Mouse (Mus musculus): ENCODE data around the gene Fga. TPM values are rescaled to one million over a fixed set of nuclear protein-coding genes. Genes with fewer than 3 reads are reported as not detected.

Fga gene
- polyA plus RNA-seq, 1 experiment from 2014 or later = 1,544 TPM

DNA sequence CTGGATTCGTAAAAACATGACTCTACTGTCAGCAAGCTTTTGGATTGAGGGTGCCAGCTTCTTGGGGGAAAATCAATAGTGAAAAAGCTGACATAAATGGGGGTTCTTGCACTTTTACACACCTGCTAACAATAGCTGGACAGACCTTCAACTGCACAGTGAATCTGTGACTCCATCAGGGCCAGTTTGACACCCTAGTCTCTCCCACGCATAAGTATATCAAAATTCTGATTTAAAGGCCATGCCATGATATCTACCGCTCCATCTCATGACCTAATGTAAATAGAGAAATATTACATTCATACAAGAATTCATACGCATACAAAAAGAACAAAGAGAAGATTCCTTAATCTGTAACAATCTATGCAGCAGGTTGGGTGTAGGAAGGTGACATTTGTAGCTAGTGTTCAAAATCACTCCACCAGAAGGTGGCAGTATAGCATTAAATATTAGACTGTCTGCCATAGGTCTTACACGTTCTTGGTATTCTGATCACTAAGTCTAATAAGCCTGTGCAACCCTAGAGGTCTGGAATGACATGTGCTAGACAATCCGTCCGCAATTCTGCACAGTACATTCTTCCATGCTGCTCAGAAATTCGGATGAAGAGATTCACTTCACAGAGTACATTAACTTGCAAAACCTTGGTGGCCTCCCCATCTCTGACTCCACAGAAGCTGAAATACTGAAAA is 27.0 kb upstream of the Fga start:
- Histone ChIP-seq H3K9ac (ENCODE audit: low read depth, low read length) (no peak overlapping the region), H3K36me3 (ENCODE audit: control insufficient read depth, insufficient read depth) (no peaks in the 10 kb centered on the region), H3K27me3 (ENCODE audit: control insufficient read depth, insufficient read depth, low read depth, low read length) (peaks cover 3% of the 10 kb centered on the region; the same call in 1 of the 2 replicates), H3K4me2 (ENCODE audit: low read depth, low read length) (no peak overlapping the region), H3K4me3 (ENCODE audit: low read depth, low read length) (no peak overlapping the region), H3K27ac (ENCODE audit: low read length) (no peak overlapping the region), H3K9me3 (replicated peaks; ENCODE audit: control insufficient read depth, low read length) (no peaks in the 10 kb centered on the region), H3K4me1 (ENCODE audit: control insufficient read depth, low read depth, low read length) (no peaks in the 10 kb centered on the region; the same call in 1 of the 2 replicates)
- WGBS (ENCODE audit: insufficient replicate concordance) = 26% methylated on average over 8 of the region's 8 CpGs
- ATAC-seq (ENCODE audit: low read depth) = 0 out of 2 replicates have a peak, but pooled peaks have one; percentile 12

DNA sequence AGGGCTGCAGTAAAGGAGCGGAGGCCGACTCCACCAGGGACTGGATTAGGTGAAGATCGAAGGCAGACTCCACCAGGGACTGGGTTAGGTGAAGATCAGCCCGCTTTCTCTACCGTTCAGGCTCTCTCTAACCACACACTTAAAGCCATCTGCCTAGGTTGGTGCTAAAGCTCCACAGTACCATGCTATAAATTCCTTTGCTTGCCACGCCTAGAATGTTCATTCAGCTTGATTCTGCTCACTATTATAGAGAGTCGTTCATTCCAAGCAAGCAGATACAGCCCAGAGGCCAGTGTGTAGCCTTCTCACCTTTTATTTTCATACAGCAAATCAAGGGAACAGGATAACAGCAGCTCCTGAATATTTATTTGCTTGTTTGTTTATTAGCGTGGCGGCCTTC is 25.9 kb upstream of the Fga start:
- WGBS (ENCODE audit: insufficient replicate concordance) = 67% methylated on average over 9 of the region's 9 CpGs

DNA sequence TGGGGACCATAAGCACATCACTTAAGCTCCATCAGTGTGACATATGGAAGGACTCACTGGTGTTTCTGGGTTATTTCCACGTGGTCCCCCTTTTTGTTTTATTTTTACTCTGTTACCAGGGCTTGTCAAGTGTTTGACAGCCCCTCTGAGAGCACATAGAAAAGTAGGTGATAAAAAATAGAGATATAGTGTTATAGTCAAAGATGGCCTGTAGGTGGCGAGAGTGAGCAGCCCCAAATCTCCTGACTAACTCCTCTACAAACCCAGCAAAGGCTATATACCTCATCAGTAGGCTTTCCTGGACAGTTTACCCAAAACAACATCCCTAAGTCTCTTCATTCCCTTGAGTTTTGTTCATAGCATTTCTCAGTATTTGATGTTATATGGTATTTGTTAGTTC is 23.7 kb upstream of the Fga start:
- no peaks in the 10 kb centered on the region; the same call in 1 of the 2 replicates for H3K4me1 ChIP-seq (ENCODE audit: control insufficient read depth, low read depth, low read length)
- H3K4me3 ChIP-seq (ENCODE audit: low read depth, low read length) = no peak overlapping the region
- no peaks in the 10 kb centered on the region for H3K27me3 ChIP-seq (ENCODE audit: control insufficient read depth, insufficient read depth, low read depth, low read length)
- no peaks in the 10 kb centered on the region for H3K36me3 ChIP-seq (ENCODE audit: control insufficient read depth, insufficient read depth)
- no peak overlapping the region; the same call in 1 of the 2 replicates for H3K27ac ChIP-seq (ENCODE audit: low read length)
- H3K4me2 ChIP-seq (ENCODE audit: low read depth, low read length) = no peak overlapping the region
- ATAC-seq (ENCODE audit: low read depth) = no peak
- 0% methylated on average over 2 of the region's 2 CpGs for WGBS (ENCODE audit: insufficient replicate concordance)
- H3K9ac ChIP-seq (ENCODE audit: low read depth, low read length) = no peak overlapping the region
- H3K9me3 ChIP-seq (replicated peaks; ENCODE audit: control insufficient read depth, low read length) = no peaks in the 10 kb centered on the region

More for the DNA sequence above, 25.9 kb upstream of the Fga start:
- Histone ChIP-seq H3K4me1 (ENCODE audit: control insufficient read depth, low read depth, low read length) (no peaks in the 10 kb centered on the region; the same call in 1 of the 2 replicates), H3K4me3 (ENCODE audit: low read depth, low read length) (no peak overlapping the region), H3K9me3 (replicated peaks; ENCODE audit: control insufficient read depth, low read length) (no peaks in the 10 kb centered on the region), H3K9ac (ENCODE audit: low read depth, low read length) (no peak overlapping the region), H3K27ac (ENCODE audit: low read length) (no peak overlapping the region), H3K27me3 (ENCODE audit: control insufficient read depth, insufficient read depth, low read depth, low read length) (peaks cover 2% of the 10 kb centered on the region; the same call in 1 of the 2 replicates), H3K36me3 (ENCODE audit: control insufficient read depth, insufficient read depth) (no peaks in the 10 kb centered on the region), H3K4me2 (ENCODE audit: low read depth, low read length) (no peak overlapping the region)
- no peak for ATAC-seq (ENCODE audit: low read depth)

DNA sequence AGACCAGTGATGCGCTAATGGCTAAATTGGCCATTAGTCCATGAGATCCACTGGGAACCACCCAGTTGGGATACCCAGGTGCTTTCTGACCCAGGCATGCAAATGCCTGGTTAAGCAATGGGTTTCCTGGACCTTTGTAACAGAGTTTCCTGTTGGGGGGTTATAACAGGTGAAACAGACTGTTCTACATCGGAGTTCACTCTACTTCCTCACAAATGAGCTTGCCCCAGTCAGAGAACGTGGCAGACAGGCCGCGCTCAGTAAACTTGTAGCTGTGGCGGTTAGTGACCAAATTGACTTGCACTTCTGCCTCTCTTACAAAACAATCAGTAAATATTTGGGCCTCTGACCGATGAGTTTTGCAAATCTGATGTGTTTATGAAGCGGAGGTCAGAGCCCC is 22.8 kb upstream of the Fga start:
- ATAC-seq (ENCODE audit: low read depth) = peak; percentile 61
- 66% methylated on average over 8 of the region's 8 CpGs for WGBS (ENCODE audit: insufficient replicate concordance)
- peak overlapping the region; percentile 80 for H3K27ac ChIP-seq (ENCODE audit: low read length)
- H3K4me2 ChIP-seq (ENCODE audit: low read depth, low read length) = no peak overlapping the region
- H3K4me3 ChIP-seq (ENCODE audit: low read depth, low read length) = no peak overlapping the region
- H3K36me3 ChIP-seq (ENCODE audit: control insufficient read depth, insufficient read depth) = no peaks in the 10 kb centered on the region
- no peaks in the 10 kb centered on the region for H3K27me3 ChIP-seq (ENCODE audit: control insufficient read depth, insufficient read depth, low read depth, low read length)
- H3K4me1 ChIP-seq (ENCODE audit: control insufficient read depth, low read depth, low read length) = no peaks in the 10 kb centered on the region; the same call in 1 of the 2 replicates
- H3K9me3 ChIP-seq (replicated peaks; ENCODE audit: control insufficient read depth, low read length) = no peaks in the 10 kb centered on the region
- H3K9ac ChIP-seq (ENCODE audit: low read depth, low read length) = no peak overlapping the region

DNA sequence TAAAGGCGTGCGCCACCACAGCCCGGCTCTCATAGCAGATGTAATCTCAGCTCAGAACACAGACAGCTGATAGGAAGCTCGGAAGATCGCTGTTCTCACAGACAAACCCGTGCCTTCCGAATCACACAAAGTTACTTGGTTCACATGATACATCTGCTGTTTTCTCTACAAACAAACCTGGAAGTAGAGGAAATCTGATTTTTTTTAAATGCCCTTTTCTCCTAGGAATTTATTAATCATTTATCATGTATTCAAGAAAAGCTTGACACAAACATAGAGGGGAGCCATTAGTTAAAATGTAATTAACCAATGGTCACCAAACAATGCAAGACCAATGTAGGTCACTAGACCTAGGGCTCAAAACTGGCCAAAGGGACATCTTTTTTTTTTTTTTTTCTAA is 21.1 kb upstream of the Fga start:
- no peaks in the 10 kb centered on the region; the same call in 1 of the 2 replicates for H3K4me1 ChIP-seq (ENCODE audit: control insufficient read depth, low read depth, low read length)
- H3K9me3 ChIP-seq (replicated peaks; ENCODE audit: control insufficient read depth, low read length) = no peaks in the 10 kb centered on the region
- no peak overlapping the region for H3K4me2 ChIP-seq (ENCODE audit: low read depth, low read length)
- H3K36me3 ChIP-seq (ENCODE audit: control insufficient read depth, insufficient read depth) = no peaks in the 10 kb centered on the region
- no peak for ATAC-seq (ENCODE audit: low read depth)
- no peak overlapping the region for H3K27ac ChIP-seq (ENCODE audit: low read length)
- no peak overlapping the region for H3K9ac ChIP-seq (ENCODE audit: low read depth, low read length)
- H3K4me3 ChIP-seq (ENCODE audit: low read depth, low read length) = no peak overlapping the region
- WGBS (ENCODE audit: insufficient replicate concordance) = 69% methylated on average over 7 of the region's 7 CpGs
- no peaks in the 10 kb centered on the region for H3K27me3 ChIP-seq (ENCODE audit: control insufficient read depth, insufficient read depth, low read depth, low read length)

DNA sequence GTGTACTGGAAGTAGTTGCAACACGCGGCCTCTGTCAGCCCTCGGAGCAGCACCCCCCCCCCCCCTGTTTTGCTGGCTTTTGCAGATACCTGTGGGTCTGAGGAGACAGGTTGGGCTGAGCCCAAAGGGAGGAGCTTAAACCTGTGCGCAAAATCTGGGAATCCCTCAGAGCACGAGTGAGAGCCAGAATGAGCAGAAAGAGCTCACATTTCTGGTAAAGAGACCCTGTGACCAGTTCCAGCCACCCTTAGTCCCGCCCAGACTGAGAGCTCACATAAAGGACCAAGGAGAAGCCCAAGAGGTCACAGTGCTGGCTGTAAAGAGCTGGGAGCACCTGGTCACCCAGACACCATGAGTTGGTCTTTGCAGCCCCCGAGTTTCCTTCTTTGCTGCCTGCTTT is 18.3 kb upstream of the Fga start, which contains the start of gene Fgg:
Gene Fgg (plus strand): TSS at position 168 of the 400 bp plus-strand sequence.
- Histone ChIP-seq H3K27me3 (ENCODE audit: control insufficient read depth, insufficient read depth, low read depth, low read length) (no peaks in the 10 kb centered on the region), H3K27ac (ENCODE audit: low read length) (peak within 1 kb of the TSS; percentile 60), H3K4me1 (ENCODE audit: control insufficient read depth, low read depth, low read length) (no peaks in the 10 kb centered on the region), H3K9ac (ENCODE audit: low read depth, low read length) (0 out of 2 replicates have a peak within 1 kb of the TSS, but pooled peaks have one; percentile 19), H3K4me2 (ENCODE audit: low read depth, low read length) (0 out of 2 replicates have a peak within 1 kb of the TSS, but pooled peaks have one; percentile 3), H3K4me3 (ENCODE audit: low read depth, low read length) (peak within 1 kb of the TSS; percentile 44), H3K36me3 (ENCODE audit: control insufficient read depth, insufficient read depth) (no peaks in the 10 kb centered on the region), H3K9me3 (replicated peaks; ENCODE audit: control insufficient read depth, low read length) (no peaks in the 10 kb centered on the region)
- WGBS (ENCODE audit: insufficient replicate concordance) = 29% methylated on average over 7 of the region's 7 CpGs
- ATAC-seq (ENCODE audit: low read depth) = peak; percentile 83

DNA sequence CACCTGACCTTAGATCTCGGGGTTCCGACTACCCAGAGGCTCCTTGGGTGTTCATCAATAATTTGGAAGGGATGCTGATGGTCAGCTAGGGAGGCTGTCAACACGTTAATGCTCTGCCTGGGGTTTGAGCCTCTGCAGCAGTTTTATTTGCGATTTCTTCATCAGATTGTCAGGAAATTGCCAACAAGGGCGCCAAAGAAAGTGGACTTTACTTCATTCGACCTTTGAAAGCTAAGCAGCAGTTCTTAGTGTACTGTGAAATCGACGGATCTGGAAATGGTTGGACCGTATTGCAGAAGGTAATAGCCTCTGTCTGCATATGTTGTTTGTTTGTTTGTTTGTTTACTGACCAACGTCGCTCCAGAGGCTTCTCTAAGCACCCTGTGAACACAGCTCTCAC is 15.6 kb upstream of the Fga start:
- ATAC-seq (ENCODE audit: low read depth) = no peak
- H3K9me3 ChIP-seq (replicated peaks; ENCODE audit: control insufficient read depth, low read length) = no peaks in the 10 kb centered on the region
- 50% methylated on average over 11 of the region's 11 CpGs for WGBS (ENCODE audit: insufficient replicate concordance)
- no peaks in the 10 kb centered on the region for H3K36me3 ChIP-seq (ENCODE audit: control insufficient read depth, insufficient read depth)
- H3K27ac ChIP-seq (ENCODE audit: low read length) = no peak overlapping the region
- H3K4me2 ChIP-seq (ENCODE audit: low read depth, low read length) = peak overlapping the region; percentile 40
- no peaks in the 10 kb centered on the region for H3K4me1 ChIP-seq (ENCODE audit: control insufficient read depth, low read depth, low read length)
- no peaks in the 10 kb centered on the region for H3K27me3 ChIP-seq (ENCODE audit: control insufficient read depth, insufficient read depth, low read depth, low read length)
- peak overlapping the region; percentile 44 for H3K4me3 ChIP-seq (ENCODE audit: low read depth, low read length)
- H3K9ac ChIP-seq (ENCODE audit: low read depth, low read length) = no peak overlapping the region

DNA sequence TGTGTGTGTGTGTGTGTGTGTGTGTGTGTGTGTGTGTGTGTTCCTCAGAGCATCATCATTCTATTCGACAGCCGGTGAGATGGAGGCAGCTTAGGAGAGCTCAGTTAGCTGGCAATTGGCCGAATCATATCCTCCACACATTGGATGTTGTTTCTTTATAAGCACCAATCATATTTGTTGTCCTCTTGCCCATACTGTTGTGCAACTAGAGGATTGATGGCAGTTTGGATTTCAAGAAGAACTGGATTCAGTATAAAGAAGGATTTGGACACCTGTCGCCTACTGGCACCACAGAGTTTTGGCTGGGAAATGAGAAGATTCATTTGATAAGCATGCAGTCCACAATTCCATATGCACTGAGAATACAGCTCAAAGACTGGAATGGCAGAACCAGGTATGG is 14.7 kb upstream of the Fga start:
- 60% methylated on average over 4 of the region's 4 CpGs for WGBS (ENCODE audit: insufficient replicate concordance)
- H3K27ac ChIP-seq (ENCODE audit: low read length) = no peak overlapping the region
- H3K9me3 ChIP-seq (replicated peaks; ENCODE audit: control insufficient read depth, low read length) = no peaks in the 10 kb centered on the region
- H3K36me3 ChIP-seq (ENCODE audit: control insufficient read depth, insufficient read depth) = no peaks in the 10 kb centered on the region
- peak overlapping the region; percentile 44; the same call in 1 of the 2 replicates for H3K4me3 ChIP-seq (ENCODE audit: low read depth, low read length)
- no peaks in the 10 kb centered on the region for H3K4me1 ChIP-seq (ENCODE audit: control insufficient read depth, low read depth, low read length)
- peak overlapping the region; percentile 40 for H3K4me2 ChIP-seq (ENCODE audit: low read depth, low read length)
- H3K9ac ChIP-seq (ENCODE audit: low read depth, low read length) = no peak overlapping the region
- no peak for ATAC-seq (ENCODE audit: low read depth)
- H3K27me3 ChIP-seq (ENCODE audit: control insufficient read depth, insufficient read depth, low read depth, low read length) = no peaks in the 10 kb centered on the region

DNA sequence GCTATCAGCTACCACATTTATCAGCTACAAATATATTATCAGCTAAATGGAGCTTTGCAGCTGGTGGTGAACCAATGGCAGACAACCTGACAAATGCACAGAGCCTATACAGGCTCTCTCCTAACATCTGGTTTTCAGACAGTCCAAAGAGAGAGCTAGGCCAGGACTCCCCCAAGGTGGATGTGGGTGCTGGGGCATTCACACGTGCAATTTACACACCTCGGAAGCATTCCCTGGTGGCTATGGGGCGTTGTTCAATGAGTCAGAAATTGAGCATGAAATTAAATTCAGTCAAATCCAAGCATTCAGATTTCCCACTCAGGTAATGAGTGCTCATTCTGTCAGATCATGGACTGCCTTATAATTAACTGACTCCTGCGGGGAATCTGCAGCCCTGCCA is 14.3 kb upstream of the Fga start:
- no peaks in the 10 kb centered on the region for H3K36me3 ChIP-seq (ENCODE audit: control insufficient read depth, insufficient read depth)

More for the DNA sequence above, 14.3 kb upstream of the Fga start:
- no peak overlapping the region for H3K27ac ChIP-seq (ENCODE audit: low read length)
- no peaks in the 10 kb centered on the region for H3K9me3 ChIP-seq (replicated peaks; ENCODE audit: control insufficient read depth, low read length)
- WGBS (ENCODE audit: insufficient replicate concordance) = 59% methylated on average over 4 of the region's 4 CpGs
- peak overlapping the region; percentile 44 for H3K4me3 ChIP-seq (ENCODE audit: low read depth, low read length)
- H3K4me1 ChIP-seq (ENCODE audit: control insufficient read depth, low read depth, low read length) = no peaks in the 10 kb centered on the region
- no peak overlapping the region for H3K9ac ChIP-seq (ENCODE audit: low read depth, low read length)
- ATAC-seq (ENCODE audit: low read depth) = no peak
- no peaks in the 10 kb centered on the region for H3K27me3 ChIP-seq (ENCODE audit: control insufficient read depth, insufficient read depth, low read depth, low read length)
- peak overlapping the region; percentile 40 for H3K4me2 ChIP-seq (ENCODE audit: low read depth, low read length)
